Mouse (Mus musculus) hindbrain, postnatal 0 days (tissue): ENCODE results near the gene Ccnt2. TPM values are rescaled to one million over a fixed set of nuclear protein-coding genes. Genes with fewer than 3 reads are reported as not detected.
A peak's percentile ranks its signal among the peaks of the same experiment; 100 is the strongest.

ENCODE experiments used
- ATAC-seq: fragments of 200-750 bp; cut with Nextera tagmentation; 2 replicates; pipeline ENCODE4 v1.8.0; 2017; ENCODE audit warnings: mild to moderate bottlenecking, moderate TSS enrichment, moderate library complexity
- DNase-seq: peaks from one replicate; pipeline ENCODE4 v3.0.0-alpha.2; 2015; ENCODE audit warnings: low spot score
- H3K27ac ChIP-seq: fragments of 300-500 bp; sonication (generic); 2 replicates; pipeline ENCODE4 v1.5.1; 2014; ENCODE audit warnings: mild to moderate bottlenecking
- H3K27me3 ChIP-seq: fragments of 300-500 bp; sonication (generic); 2 replicates; pipeline ENCODE4 v1.6.1; 2014; ENCODE audit warnings: low read length, mixed read lengths; ENCODE audit not compliant: insufficient read depth
- H3K36me3 ChIP-seq: fragments of 300-500 bp; sonication (generic); 2 replicates; pipeline ENCODE4 v1.6.1; 2014; ENCODE audit warnings: low read length, mixed read lengths; ENCODE audit not compliant: insufficient read depth
- H3K4me1 ChIP-seq: fragments of 300-500 bp; sonication (generic); 2 replicates; pipeline ENCODE4 v1.6.1; 2014; ENCODE audit warnings: antibody characterized with exemption, low read length, mixed read lengths; ENCODE audit not compliant: insufficient read depth
- H3K4me2 ChIP-seq: fragments of 300-500 bp; sonication (generic); 2 replicates; pipeline ENCODE4 v1.6.1; 2014; ENCODE audit warnings: low read depth, mild to moderate bottlenecking, low read length, moderate library complexity, mixed read lengths
- H3K4me3 ChIP-seq: fragments of 300-500 bp; sonication (generic); 2 replicates; pipeline ENCODE4 v1.5.1; 2014; ENCODE audit warnings: low read length
- H3K9ac ChIP-seq: fragments of 300-500 bp; sonication (generic); replicated peaks from 2 replicates; pipeline ENCODE4 v1.6.1; 2014; ENCODE audit warnings: mild to moderate bottlenecking, low read length, moderate library complexity, mixed read lengths
- H3K9me3 ChIP-seq: fragments of 300-500 bp; sonication (generic); 2 replicates; pipeline ENCODE4 v1.6.1; 2016; ENCODE audit warnings: low read length, mixed read lengths
- CTCF ChIP-seq: IDR thresholded peaks from 2 replicates; pipeline ENCODE4 v1.5.1; 2016; ENCODE audit warnings: antibody characterized with exemption, control low read depth, low read depth
- WGBS: fragments of 180-500 bp; shearing (Covaris S2); extraction: QIAGEN DNeasy Blood & Tissue Kit; methylation state at CpG from one replicate; pipeline ENCODE4 v1.1.7; 2014; 5-methylcytosine and 5-hydroxymethylcytosine counted together
- polyA plus RNA-seq: library from polyadenylated mRNA; unstranded; fragments of >200 nt; fragmentation: Nextera tagmentation; extraction: Ambion mirVana; gene quantifications from 2 replicates; pipeline ENCODE4 v1.2.1, GENCODE M21; 2015
- total RNA-seq: library from RNA; depleted of rRNA; stranded (reverse); fragments of >200 nt; gene quantifications from 2 replicates; pipeline ENCODE4 v1.2.3, GENCODE M21; 2014; rRNA removed

Gene Ccnt2
- total and polyA plus RNA-seq, 2 experiments from 2014 or later: 28.8 to 39.0 TPM

DNA sequence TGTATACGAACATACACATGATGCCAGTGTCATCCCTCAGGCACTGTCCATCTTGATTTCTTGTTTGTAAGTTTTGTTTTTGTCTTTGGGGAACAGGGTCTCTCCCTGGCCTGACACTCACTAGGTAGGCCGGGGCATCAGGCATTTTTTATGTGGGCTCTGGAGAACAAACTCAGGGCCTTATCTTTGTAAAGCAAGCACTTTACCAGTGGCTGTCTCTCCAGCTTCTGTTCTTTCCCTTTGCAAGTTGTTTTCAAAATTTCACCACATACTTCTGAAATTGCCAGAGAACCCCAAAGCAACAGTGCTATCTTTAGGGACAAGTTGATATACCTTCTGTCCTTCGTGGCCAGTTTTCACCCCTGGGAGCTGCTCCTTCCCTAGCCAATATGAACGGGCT lies 60.2 kb downstream of the Ccnt2 start:
- Histone ChIP-seq H3K4me2 (no peak overlapping the region), H3K9ac (no peak overlapping the region), H3K27me3 (no peaks in the 10 kb centered on the region), H3K4me3 (no peak overlapping the region), H3K27ac (no peak overlapping the region), H3K36me3 (no peaks in the 10 kb centered on the region), H3K4me1 (no peaks in the 10 kb centered on the region), H3K9me3 (no peaks in the 10 kb centered on the region)
- ATAC-seq (no peak), DNase-seq (no peak)
- no peak for TF ChIP-seq CTCF
- 85% methylated on average over 4 of the region's 4 CpGs for WGBS

DNA sequence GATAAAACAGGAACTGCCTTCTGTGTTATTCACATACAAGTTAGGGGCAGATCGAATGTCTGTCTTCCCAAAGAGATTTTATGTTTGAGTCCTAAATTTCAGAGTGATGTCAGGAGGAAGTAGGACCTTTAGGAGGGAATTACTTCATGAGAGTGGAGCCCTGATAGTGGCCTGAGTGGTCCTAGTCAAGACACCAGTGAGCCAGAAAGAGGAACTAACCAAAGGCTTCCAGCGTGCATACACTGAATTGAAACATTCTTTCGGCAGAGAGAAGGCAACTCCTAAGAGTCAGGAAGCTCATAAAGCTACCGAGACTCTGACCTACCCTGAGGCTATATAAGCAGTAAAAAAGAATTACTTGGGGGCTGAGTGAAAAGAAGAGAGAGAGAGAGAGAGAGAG lies 62.7 kb downstream of the Ccnt2 start:
- H3K27me3 ChIP-seq: no peaks in the 10 kb centered on the region
- WGBS: 76% methylated on average over 4 of the region's 4 CpGs
- H3K9ac ChIP-seq: no peak overlapping the region
- H3K9me3 ChIP-seq: no peaks in the 10 kb centered on the region
- ATAC-seq: no peak
- H3K27ac ChIP-seq: no peak overlapping the region
- H3K4me2 ChIP-seq: no peak overlapping the region
- no peak overlapping the region for H3K4me3 ChIP-seq
- H3K36me3 ChIP-seq: no peaks in the 10 kb centered on the region
- TF ChIP-seq CTCF: no peak
- H3K4me1 ChIP-seq: no peaks in the 10 kb centered on the region
- no peak for DNase-seq

DNA sequence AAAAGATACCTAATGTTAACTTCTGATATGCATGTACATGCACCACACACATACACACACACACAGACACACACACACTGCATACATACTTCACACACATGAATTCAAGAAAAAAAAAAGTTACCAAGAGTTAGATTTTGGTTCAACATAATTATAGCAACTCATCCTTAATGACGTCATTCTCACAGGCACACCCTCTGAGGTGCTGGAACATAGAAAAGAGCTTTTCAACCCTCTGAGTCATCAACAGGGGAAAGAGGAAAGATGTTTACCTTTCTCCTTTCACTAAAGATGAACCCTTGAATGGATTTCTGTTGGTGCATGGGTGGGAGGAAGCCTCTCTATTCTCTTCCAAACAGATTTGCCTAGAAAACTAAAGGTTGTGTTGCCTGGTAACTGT lies 64.6 kb downstream of the Ccnt2 start:
- Histone ChIP-seq H3K9ac (no peak overlapping the region), H3K27ac (no peak overlapping the region), H3K9me3 (no peaks in the 10 kb centered on the region), H3K27me3 (no peaks in the 10 kb centered on the region), H3K4me2 (no peak overlapping the region), H3K4me1 (no peaks in the 10 kb centered on the region), H3K4me3 (no peak overlapping the region), H3K36me3 (no peaks in the 10 kb centered on the region)
- DNase-seq: no peak
- 62% methylated on average over 1 of the region's 1 CpGs for WGBS
- no peak for ATAC-seq
- TF ChIP-seq CTCF: no peak

DNA sequence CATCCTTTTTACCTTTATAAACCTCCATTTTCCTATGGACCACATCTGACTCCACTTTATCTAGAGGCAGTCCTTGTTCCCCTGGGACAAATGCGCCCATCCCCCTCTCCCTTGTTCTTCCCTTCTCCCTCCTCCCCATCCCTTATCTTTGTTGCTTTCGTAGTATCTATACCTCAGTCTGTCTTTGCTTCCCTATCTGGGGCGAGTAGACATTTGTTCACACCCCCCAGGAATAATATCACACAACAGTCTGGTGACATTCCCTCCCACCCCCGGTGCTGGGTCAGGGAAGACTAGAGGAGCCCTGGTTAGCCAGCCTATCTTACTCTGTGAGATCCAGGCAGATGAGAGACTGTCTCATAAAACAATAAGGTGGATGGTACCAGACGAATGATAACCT lies 71.5 kb downstream of the Ccnt2 start:
- WGBS: 87% methylated on average over 5 of the region's 5 CpGs
- DNase-seq: no peak
- Histone ChIP-seq H3K9ac (no peak overlapping the region), H3K36me3 (no peaks in the 10 kb centered on the region), H3K9me3 (no peaks in the 10 kb centered on the region), H3K4me3 (no peak overlapping the region), H3K27me3 (no peaks in the 10 kb centered on the region), H3K27ac (no peak overlapping the region), H3K4me2 (no peak overlapping the region), H3K4me1 (no peaks in the 10 kb centered on the region)
- TF ChIP-seq CTCF: no peak
- no peak for ATAC-seq

DNA sequence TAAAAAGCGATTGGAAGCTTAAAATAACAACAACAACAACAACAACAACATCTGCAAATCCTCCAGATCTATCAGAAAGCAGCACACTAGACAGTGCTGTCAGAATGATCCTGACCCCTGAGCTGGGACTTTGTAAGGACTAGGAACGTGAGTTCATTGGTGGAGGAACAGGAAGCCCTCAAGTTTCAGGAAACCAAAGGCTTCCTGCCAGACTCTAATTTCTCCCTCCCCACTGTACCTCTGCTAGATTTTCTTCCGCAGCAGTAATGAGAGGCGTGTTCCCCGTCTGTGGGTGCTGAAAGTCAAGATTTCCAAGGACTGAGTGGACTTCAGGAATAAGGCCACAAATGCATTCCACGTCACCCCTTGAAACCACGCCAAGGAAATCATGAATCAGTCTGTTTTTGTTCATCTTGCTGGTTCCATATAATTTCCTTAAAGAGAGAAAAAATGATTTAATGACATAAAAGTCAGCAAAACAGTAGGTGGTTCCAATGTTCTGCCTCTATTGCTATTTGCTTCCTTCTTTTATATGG lies 76.2 kb downstream of the Ccnt2 start:
- H3K4me2 ChIP-seq: no peak overlapping the region
- no peak overlapping the region for H3K27ac ChIP-seq
- no peaks in the 10 kb centered on the region for H3K27me3 ChIP-seq
- TF ChIP-seq CTCF: no peak
- H3K4me3 ChIP-seq: no peak overlapping the region
- DNase-seq (no peak), ATAC-seq (no peak)
- no peak overlapping the region for H3K9ac ChIP-seq
- no peaks in the 10 kb centered on the region for H3K36me3 ChIP-seq
- H3K9me3 ChIP-seq: peaks cover 7% of the 10 kb centered on the region; the same call in 1 of the 2 replicates
- WGBS: 76% methylated on average over 7 of the region's 7 CpGs
- no peaks in the 10 kb centered on the region for H3K4me1 ChIP-seq

DNA sequence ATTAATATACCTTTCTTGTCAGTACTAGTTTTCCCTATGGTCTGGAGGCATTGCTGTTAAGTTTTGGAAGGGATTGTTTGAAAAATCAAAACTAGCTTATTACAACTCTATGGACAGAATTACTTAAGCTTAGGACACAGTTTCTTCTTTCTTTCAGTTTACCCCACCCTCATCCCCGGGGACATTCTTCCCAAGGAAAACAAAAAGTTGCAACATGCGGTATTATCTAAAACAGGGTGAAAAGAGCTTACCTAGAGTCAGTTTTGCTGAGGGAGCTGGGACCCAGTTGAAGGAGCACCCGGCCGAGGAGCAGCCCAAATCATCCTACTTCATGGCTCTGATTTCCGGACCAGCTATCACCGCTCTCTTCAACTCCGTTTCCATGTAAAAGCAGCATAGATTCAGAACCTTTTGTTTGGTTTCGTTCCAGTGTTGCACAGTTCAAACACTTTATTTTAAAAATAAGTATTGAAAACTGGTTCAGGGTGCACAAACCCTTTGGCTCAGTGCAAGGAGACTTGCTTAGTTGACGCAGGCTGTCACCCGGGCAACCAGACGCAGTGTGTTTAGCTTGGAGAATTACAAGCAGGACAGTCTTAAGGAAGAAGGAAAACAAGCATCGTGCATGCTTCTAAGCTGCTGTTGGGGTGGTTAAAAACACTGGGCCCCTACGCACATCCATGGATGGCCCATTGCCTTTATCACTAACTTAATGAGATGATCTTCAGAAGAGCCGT lies 80.7 kb downstream of the Ccnt2 start, which contains the start of gene Map3k19:
TSS of gene Map3k19 (minus strand) at position 546 of the 737 bp plus-strand sequence.
- 55% methylated on average over 14 of the region's 14 CpGs for WGBS
- Histone ChIP-seq H3K27ac (no peak within 1 kb of the TSS), H3K4me3 (peak within 1 kb of the TSS; percentile 7; the same call in 1 of the 2 replicates), H3K27me3 (no peaks in the 10 kb centered on the region), H3K9me3 (peaks cover 7% of the 10 kb centered on the region; the same call in 1 of the 2 replicates), H3K9ac (no peak within 1 kb of the TSS), H3K4me2 (peak within 1 kb of the TSS; percentile 33), H3K36me3 (no peaks in the 10 kb centered on the region), H3K4me1 (no peaks in the 10 kb centered on the region)
- no peak for TF ChIP-seq CTCF
- ATAC-seq: peak; percentile 49; the same call in 1 of the 2 replicates
- DNase-seq: peak; percentile 54

Other genes starting within 250 kb of the Ccnt2 start
- gene Tmem163, start 94.6 kb upstream of the Ccnt2 start, total RNA-seq: 56.0 and 56.6 TPM in 2 replicates
- 54.5 and 54.9 TPM in 2 replicates for gene Tmem163, start 94.6 kb upstream of the Ccnt2 start, polyA plus RNA-seq
- not detected in 2 replicates for gene Acmsd, start 44.8 kb upstream of the Ccnt2 start, total RNA-seq
- gene Acmsd, start 44.8 kb upstream of the Ccnt2 start, polyA plus RNA-seq: not detected in 2 replicates
- 2.5 and 3.6 TPM in 2 replicates for gene Map3k19, start 80.9 kb downstream of the Ccnt2 start, total RNA-seq
- gene Map3k19, start 80.9 kb downstream of the Ccnt2 start, polyA plus RNA-seq: 0.94 and 0.95 TPM in 2 replicates
- 25.1 and 28.0 TPM in 2 replicates for gene Rab3gap1, start 94.6 kb downstream of the Ccnt2 start, total RNA-seq
- gene Rab3gap1, start 94.6 kb downstream of the Ccnt2 start, polyA plus RNA-seq: 17.4 and 18.7 TPM in 2 replicates